Mouse (Mus musculus) lung, adult 2 months (tissue): Measurements from ENCODE around the gene Stn1.

Experiments used
- CTCF ChIP-seq: fragments of 200-500 bp; IDR thresholded peaks from 2 replicates; pipeline ENCODE4 v1.5.1; 2011; ENCODE audit warnings: mild to moderate bottlenecking, low read length, control low read depth; ENCODE audit not compliant: insufficient read depth
- POLR2A ChIP-seq: fragments of 200-500 bp; IDR thresholded peaks from 2 replicates; pipeline ENCODE4 v1.6.1; 2011; ENCODE audit warnings: low read depth, mild to moderate bottlenecking, control low read depth, low read length, borderline replicate concordance; ENCODE audit errors: extremely low read depth

GRCm38 (mm10) chr19:47565994-47566393, 28.7 kb upstream of the Stn1 start:
- TF ChIP-seq POLR2A: no peak
- TF ChIP-seq CTCF: no peak
